Mouse (Mus musculus) kidney, embryonic 16.5 days (tissue): ENCODE data around the gene 5730596B20Rik. TPM values are rescaled to one million over a fixed set of nuclear protein-coding genes. Genes with fewer than 3 reads are reported as not detected.

Experiments used
- ATAC-seq: fragments of 200-750 bp; cut with Nextera tagmentation; 2 replicates; pipeline ENCODE4 v1.8.0; 2017; ENCODE audit warnings: moderate TSS enrichment; ENCODE audit not compliant: low FRiP score, low TSS enrichment
- H3K27ac ChIP-seq: fragments of 300-500 bp; sonication (generic); 2 replicates; pipeline ENCODE4 v1.5.1; 2014; ENCODE audit warnings: low read length
- H3K27me3 ChIP-seq: fragments of 300-500 bp; sonication (generic); 2 replicates; pipeline ENCODE4 v1.6.1; 2014; ENCODE audit warnings: low read length, control low read depth, mixed read lengths; ENCODE audit not compliant: insufficient read depth
- H3K36me3 ChIP-seq: fragments of 300-500 bp; sonication (generic); 2 replicates; pipeline ENCODE4 v1.6.1; 2014; ENCODE audit warnings: low read length, control low read depth, mixed read lengths; ENCODE audit not compliant: insufficient read depth
- H3K4me1 ChIP-seq: fragments of 300-500 bp; sonication (generic); 2 replicates; pipeline ENCODE4 v1.6.1; 2014; ENCODE audit warnings: low read length, control low read depth, mixed read lengths; ENCODE audit not compliant: insufficient read depth
- H3K4me2 ChIP-seq: fragments of 300-500 bp; sonication (generic); replicated peaks from 2 replicates; pipeline ENCODE4 v1.6.1; 2014; ENCODE audit warnings: low read depth, low read length
- H3K4me3 ChIP-seq: fragments of 300-500 bp; sonication (generic); 2 replicates; pipeline ENCODE4 v1.5.1; 2014; ENCODE audit warnings: mild to moderate bottlenecking, low read length
- H3K9ac ChIP-seq: fragments of 300-500 bp; sonication (generic); replicated peaks from 2 replicates; pipeline ENCODE4 v1.6.1; 2014; ENCODE audit warnings: low read length
- H3K9me3 ChIP-seq: fragments of 300-500 bp; sonication (generic); 2 replicates; pipeline ENCODE4 v1.6.1; 2016; ENCODE audit warnings: low read length, control low read depth
- WGBS: fragments of 180-500 bp; shearing (Covaris S2); extraction: QIAGEN DNeasy Blood & Tissue Kit; methylation state at CpG from one replicate; pipeline ENCODE4 v1.1.7; 2014; 5-methylcytosine and 5-hydroxymethylcytosine counted together
- polyA plus RNA-seq: library from polyadenylated mRNA; unstranded; fragments of >200 nt; fragmentation: Nextera tagmentation; extraction: Ambion mirVana; gene quantifications from 2 replicates; pipeline ENCODE4 v1.2.1, GENCODE M21; 2015

The 5730596B20Rik gene
- polyA plus RNA-seq, 1 experiment from 2014 or later: 1.7 TPM

- H3K9ac ChIP-seq: peak overlapping the region; percentile 95
- H3K4me2 ChIP-seq: peak overlapping the region; percentile 81
- no peak for ATAC-seq
- H3K4me1 ChIP-seq: peaks cover 38% of the 10 kb centered on the region
- H3K27ac ChIP-seq: peak overlapping the region; percentile 97
- no peaks in the 10 kb centered on the region for H3K27me3 ChIP-seq
- H3K9me3 ChIP-seq: no peaks in the 10 kb centered on the region
- peak overlapping the region; percentile 63 for H3K4me3 ChIP-seq
- 4% methylated on average over 12 of the region's 12 CpGs for whole genome bisulfite sequencing
- 0 out of 2 replicates have a peak, but pooled peaks cover 7% of the 10 kb centered on the region for H3K36me3 ChIP-seq
These were observed 43.6 kb downstream of the 5730596B20Rik start for GRCm38 (mm10) chr6:52220865-52221310.

GRCm38 (mm10) chr6:52221337-52221992 is 44.2 kb downstream of the 5730596B20Rik start, which contains the start of gene Hoxa7:
Hoxa7 (minus strand) TSS chr6:52221854.
- H3K27me3 ChIP-seq: no peaks in the 10 kb centered on the region
- ATAC-seq: peak; percentile 28
- under 1% methylated on average over 46 of the region's 46 CpGs for WGBS

GRCm38 (mm10) chr6:52221993-52222685 is 44.8 kb downstream of the 5730596B20Rik start:
- Histone ChIP-seq H3K27ac (peak overlapping the region; percentile 97), H3K4me1 (peaks cover 34% of the 10 kb centered on the region), H3K4me3 (peak overlapping the region; percentile 63), H3K36me3 (0 out of 2 replicates have a peak, but pooled peaks cover 7% of the 10 kb centered on the region), H3K9me3 (no peaks in the 10 kb centered on the region), H3K9ac (peak overlapping the region; percentile 85), H3K4me2 (peak overlapping the region; percentile 81), H3K27me3 (no peaks in the 10 kb centered on the region)
- ATAC-seq: peak; percentile 32
- 5% methylated on average over 21 of the region's 21 CpGs for WGBS

More at GRCm38 (mm10) chr6:52221337-52221992, 44.2 kb downstream of the 5730596B20Rik start, which contains the start of gene Hoxa7:
- H3K27ac ChIP-seq: peak within 1 kb of the TSS; percentile 97
- H3K9me3 ChIP-seq: no peaks in the 10 kb centered on the region
- 0 out of 2 replicates have a peak, but pooled peaks cover 7% of the 10 kb centered on the region for H3K36me3 ChIP-seq
- H3K9ac ChIP-seq: peak within 1 kb of the TSS; percentile 95
- peak within 1 kb of the TSS; percentile 63 for H3K4me3 ChIP-seq
- peaks cover 34% of the 10 kb centered on the region for H3K4me1 ChIP-seq
- H3K4me2 ChIP-seq: peak within 1 kb of the TSS; percentile 81

GRCm38 (mm10) chr6:52222729-52223128 is 45.4 kb downstream of the 5730596B20Rik start:
- Histone ChIP-seq H3K9ac (peak overlapping the region; percentile 85), H3K9me3 (no peaks in the 10 kb centered on the region), H3K4me3 (peak overlapping the region; percentile 63), H3K27me3 (no peaks in the 10 kb centered on the region), H3K4me1 (peaks cover 36% of the 10 kb centered on the region), H3K4me2 (peak overlapping the region; percentile 81), H3K36me3 (0 out of 2 replicates have a peak, but pooled peaks cover 7% of the 10 kb centered on the region), H3K27ac (peak overlapping the region; percentile 97)
- ATAC-seq: no peak
- WGBS: 4% methylated on average over 13 of the region's 13 CpGs

GRCm38 (mm10) chr6:52223939-52224760 is 46.9 kb downstream of the 5730596B20Rik start:
- under 1% methylated on average over 24 of the region's 24 CpGs for WGBS
- Histone ChIP-seq H3K4me2 (peak overlapping the region; percentile 81), H3K4me3 (peak overlapping the region; percentile 63), H3K4me1 (peaks cover 28% of the 10 kb centered on the region), H3K27me3 (no peaks in the 10 kb centered on the region), H3K9ac (peak overlapping the region; percentile 85), H3K27ac (peak overlapping the region; percentile 97), H3K9me3 (no peaks in the 10 kb centered on the region), H3K36me3 (0 out of 2 replicates have a peak, but pooled peaks cover 7% of the 10 kb centered on the region)
- no peak for ATAC-seq

GRCm38 (mm10) chr6:52224895-52225611 is 47.8 kb downstream of the 5730596B20Rik start:
- no peak; the same call in 1 of the 2 replicates for ATAC-seq
- H3K9ac ChIP-seq: peak overlapping the region; percentile 85
- H3K4me3 ChIP-seq: peak overlapping the region; percentile 63
- peak overlapping the region; percentile 97 for H3K27ac ChIP-seq
- H3K4me1 ChIP-seq: peaks cover 19% of the 10 kb centered on the region
- peak overlapping the region; percentile 81 for H3K4me2 ChIP-seq
- H3K36me3 ChIP-seq: 0 out of 2 replicates have a peak, but pooled peaks cover 7% of the 10 kb centered on the region
- no peaks in the 10 kb centered on the region for H3K27me3 ChIP-seq
- H3K9me3 ChIP-seq: no peaks in the 10 kb centered on the region
- 1% methylated on average over 36 of the region's 36 CpGs for WGBS

GRCm38 (mm10) chr6:52225612-52226568 is 48.6 kb downstream of the 5730596B20Rik start:
- Histone ChIP-seq H3K27me3 (no peaks in the 10 kb centered on the region), H3K9ac (peak overlapping the region; percentile 85)
- WGBS: under 1% methylated on average over 69 of the region's 69 CpGs

GRCm38 (mm10) chr6:52226569-52227257 is 49.4 kb downstream of the 5730596B20Rik start:
- Histone ChIP-seq H3K36me3 (0 out of 2 replicates have a peak, but pooled peaks cover 7% of the 10 kb centered on the region), H3K27ac (peak overlapping the region; percentile 97), H3K4me3 (peak overlapping the region; percentile 63), H3K9ac (peak overlapping the region; percentile 85), H3K4me2 (peak overlapping the region; percentile 81), H3K27me3 (no peaks in the 10 kb centered on the region), H3K4me1 (peaks cover 17% of the 10 kb centered on the region), H3K9me3 (no peaks in the 10 kb centered on the region)
- WGBS: 2% methylated on average over 26 of the region's 26 CpGs
- peak; percentile 36 for ATAC-seq

More at GRCm38 (mm10) chr6:52225612-52226568, 48.6 kb downstream of the 5730596B20Rik start:
- 0 out of 2 replicates have a peak, but pooled peaks cover 7% of the 10 kb centered on the region for H3K36me3 ChIP-seq
- no peaks in the 10 kb centered on the region for H3K9me3 ChIP-seq
- peaks cover 17% of the 10 kb centered on the region for H3K4me1 ChIP-seq
- H3K4me2 ChIP-seq: peak overlapping the region; percentile 81
- ATAC-seq: peak; percentile 52
- H3K4me3 ChIP-seq: peak overlapping the region; percentile 63
- peak overlapping the region; percentile 97 for H3K27ac ChIP-seq
